Mouse (Mus musculus) forebrain, embryonic 11.5 days (tissue): ENCODE measurements around the gene Rnf157. TPM values are rescaled to one million over a fixed set of nuclear protein-coding genes. Genes with fewer than 3 reads are reported as not detected.
"Not testable (repeated sequence)": the region's sequence is repeated elsewhere in the genome, so short reads cannot be mapped to it uniquely, and the experiment has no call there.

ENCODE experiments used
- ATAC-seq: fragments of 200-750 bp; cut with Nextera tagmentation; replicated peaks from 2 replicates; pipeline ENCODE4 v1.8.0; 2017; ENCODE audit warnings: moderate TSS enrichment; ENCODE audit not compliant: low FRiP score
- DNase-seq: peaks from one replicate; pipeline ENCODE4 v3.0.0-alpha.2; 2017; ENCODE audit warnings: low spot score
- H3K27ac ChIP-seq: fragments of 300-500 bp; sonication (generic); 2 replicates; pipeline ENCODE4 v1.5.1; 2014; ENCODE audit warnings: low read depth, low read length
- H3K27me3 ChIP-seq: fragments of 300-500 bp; sonication (generic); 2 replicates; pipeline ENCODE4 v1.6.1; 2014; ENCODE audit warnings: mild to moderate bottlenecking, low read length, mixed read lengths; ENCODE audit not compliant: control insufficient read depth, insufficient read depth
- H3K36me3 ChIP-seq: fragments of 300-500 bp; sonication (generic); 2 replicates; pipeline ENCODE4 v1.6.1; 2014; ENCODE audit warnings: mild to moderate bottlenecking, low read length, moderate library complexity, mixed read lengths; ENCODE audit not compliant: control insufficient read depth, insufficient read depth
- H3K4me1 ChIP-seq: fragments of 300-500 bp; sonication (generic); replicated peaks from 2 replicates; pipeline ENCODE4 v1.6.1; 2014; ENCODE audit warnings: low read length, mixed read lengths; ENCODE audit not compliant: control insufficient read depth, insufficient read depth
- H3K4me2 ChIP-seq: fragments of 300-500 bp; sonication (generic); 2 replicates; pipeline ENCODE4 v1.6.1; 2014; ENCODE audit warnings: low read depth, mild to moderate bottlenecking, low read length, moderate library complexity, mixed read lengths; ENCODE audit not compliant: severe bottlenecking
- H3K4me3 ChIP-seq: fragments of 300-500 bp; sonication (generic); 2 replicates; pipeline ENCODE4 v1.5.1; 2014; ENCODE audit warnings: low read depth, low read length
- H3K9ac ChIP-seq: fragments of 300-500 bp; sonication (generic); 2 replicates; pipeline ENCODE4 v1.6.1; 2014; ENCODE audit warnings: low read length
- H3K9me3 ChIP-seq: fragments of 300-500 bp; sonication (generic); 2 replicates; pipeline ENCODE4 v1.6.1; 2016; ENCODE audit warnings: low read length, mixed read lengths; ENCODE audit not compliant: control insufficient read depth
- WGBS: fragments of 180-500 bp; shearing (Covaris S2); extraction: QIAGEN DNeasy Blood & Tissue Kit; methylation state at CpG from one replicate; pipeline ENCODE4 v1.1.7; 2014; 5-methylcytosine and 5-hydroxymethylcytosine counted together
- polyA plus RNA-seq: library from polyadenylated mRNA; unstranded; fragments of >200 nt; fragmentation: Nextera tagmentation; extraction: Ambion mirVana; gene quantifications from 2 replicates; pipeline ENCODE4 v1.2.1, GENCODE M21; 2014

Rnf157 gene
- polyA plus RNA-seq, 1 experiment from 2014 or later, result 25.0 TPM

- Histone ChIP-seq H3K9ac (no peak overlapping the region), H3K9me3 (no peaks in the 10 kb centered on the region), H3K4me2 (no peak overlapping the region; the same call in 1 of the 2 replicates), H3K36me3 (no peaks in the 10 kb centered on the region), H3K27me3 (peaks cover 3% of the 10 kb centered on the region; the same call in 1 of the 2 replicates), H3K4me3 (no peak overlapping the region), H3K27ac (no peak overlapping the region), H3K4me1 (peaks cover 2% of the 10 kb centered on the region; the same call in 1 of the 2 replicates)
- DNase-seq (no peak), ATAC-seq (no peak)
- 52% methylated on average over 11 of the region's 11 CpGs for WGBS
Observed at GRCm38 (mm10) chr11:116431428-116432077, 18.7 kb upstream of the Rnf157 start.

- DNase-seq (no peak), ATAC-seq (no peak)
- WGBS, result 35% methylated on average over 22 of the region's 22 CpGs
- no peaks in the 10 kb centered on the region for H3K36me3 ChIP-seq
- H3K27ac ChIP-seq, result no peak overlapping the region
- no peaks in the 10 kb centered on the region for H3K9me3 ChIP-seq
- H3K4me1 ChIP-seq, result peaks cover 2% of the 10 kb centered on the region; the same call in 1 of the 2 replicates
- H3K9ac ChIP-seq, result no peak overlapping the region
- no peak overlapping the region; the same call in 1 of the 2 replicates for H3K4me2 ChIP-seq
- peaks cover 3% of the 10 kb centered on the region; the same call in 1 of the 2 replicates for H3K27me3 ChIP-seq
- no peak overlapping the region for H3K4me3 ChIP-seq
Observed at GRCm38 (mm10) chr11:116430723-116431427, 18.0 kb upstream of the Rnf157 start.

GRCm38 (mm10) chr11:116429862-116430613 is 17.2 kb upstream of the Rnf157 start:
- Histone ChIP-seq H3K4me1 (no peaks in the 10 kb centered on the region), H3K27me3 (peaks cover 3% of the 10 kb centered on the region; the same call in 1 of the 2 replicates), H3K27ac (no peak overlapping the region), H3K4me2 (no peak overlapping the region), H3K4me3 (no peak overlapping the region), H3K36me3 (no peaks in the 10 kb centered on the region), H3K9me3 (no peaks in the 10 kb centered on the region), H3K9ac (no peak overlapping the region)
- 89% methylated on average over 9 of the region's 9 CpGs for WGBS
- ATAC-seq, result no peak
- DNase-seq, result no peak

GRCm38 (mm10) chr11:116428872-116429859 is 16.3 kb upstream of the Rnf157 start:
- H3K27ac ChIP-seq, result no peak overlapping the region
- 59% methylated on average over 13 of the region's 13 CpGs for WGBS

GRCm38 (mm10) chr11:116426852-116427575 is 14.2 kb upstream of the Rnf157 start:
- WGBS, result 85% methylated on average over 6 of the region's 6 CpGs
- Histone ChIP-seq H3K4me1 (no peaks in the 10 kb centered on the region), H3K9ac (no peak overlapping the region), H3K9me3 (no peaks in the 10 kb centered on the region), H3K27me3 (peaks cover 3% of the 10 kb centered on the region; the same call in 1 of the 2 replicates), H3K36me3 (no peaks in the 10 kb centered on the region), H3K4me2 (no peak overlapping the region), H3K27ac (no peak overlapping the region), H3K4me3 (no peak overlapping the region)
- DNase-seq (no peak), ATAC-seq (no peak)

More at GRCm38 (mm10) chr11:116428872-116429859, 16.3 kb upstream of the Rnf157 start:
- DNase-seq (no peak), ATAC-seq (no peak)
- Histone ChIP-seq H3K9me3 (no peaks in the 10 kb centered on the region), H3K9ac (no peak overlapping the region), H3K36me3 (no peaks in the 10 kb centered on the region), H3K27me3 (peaks cover 3% of the 10 kb centered on the region; the same call in 1 of the 2 replicates), H3K4me2 (no peak overlapping the region), H3K4me3 (no peak overlapping the region), H3K4me1 (no peaks in the 10 kb centered on the region)

- not testable (repeated sequence) for H3K4me3 ChIP-seq, ATAC-seq, DNase-seq, H3K9me3 ChIP-seq, H3K9ac ChIP-seq, H3K4me2 ChIP-seq, H3K4me1 ChIP-seq, H3K27ac ChIP-seq, H3K36me3 ChIP-seq, H3K27me3 ChIP-seq
- WGBS, result 90% methylated on average over 11 of the region's 11 CpGs
Observed at GRCm38 (mm10) chr11:116426328-116426727, 13.5 kb upstream of the Rnf157 start.

GRCm38 (mm10) chr11:116424621-116425407 is 12.0 kb upstream of the Rnf157 start:
- H3K4me1 ChIP-seq, result no peaks in the 10 kb centered on the region
- H3K4me3 ChIP-seq, result no peak overlapping the region
- 66% methylated on average over 8 of the region's 8 CpGs for WGBS
- H3K27me3 ChIP-seq, result no peaks in the 10 kb centered on the region
- H3K27ac ChIP-seq, result no peak overlapping the region
- H3K36me3 ChIP-seq, result no peaks in the 10 kb centered on the region
- no peak overlapping the region for H3K9ac ChIP-seq
- no peaks in the 10 kb centered on the region for H3K9me3 ChIP-seq
- no peak for ATAC-seq
- H3K4me2 ChIP-seq, result no peak overlapping the region
- no peak for DNase-seq
